In genomic region chr2:169445877-169446276, GRCm38 (mm10) we compare ENCODE assay signal across 21 mouse cellular contexts.
DNase-seq lines count a peak whose midpoint lies in the region; ATAC-seq and TF ChIP-seq lines count a peak whose summit lies in the region.
"Had no signal": no experiment of that assay in that cellular context is flagged by ENCODE, and none has a peak within 500 bp of the region (broad histone marks: within the 10 kb centered on the region; RNA-seq: fewer than 3 reads in every experiment).

No protein-coding gene starts in this region.

- no peak overlapping the region for H3K9ac ChIP-seq in midbrain, embryonic 12.5 days (replicated peaks)
- no peak overlapping the region for H3K9ac ChIP-seq in midbrain, embryonic 11.5 days (ENCODE audit: low read length)
- no peak overlapping the region for H3K9ac ChIP-seq in forebrain, postnatal 0 days
- H3K9ac ChIP-seq in hindbrain, postnatal 0 days (replicated peaks; ENCODE audit: low read length) = no peak overlapping the region
- H3K9ac ChIP-seq in neural tube, embryonic 15.5 days (replicated peaks) = no peak overlapping the region
- H3K9ac ChIP-seq: embryonic facial prominence, embryonic 12.5 days; liver, embryonic 13.5 days had no signal

- WGBS in midbrain, embryonic 12.5 days = 87% methylated on average over 5 of the region's 5 CpGs
- 81% methylated on average over 5 of the region's 5 CpGs for WGBS in midbrain, embryonic 11.5 days
- WGBS in forebrain, postnatal 0 days = 78% methylated on average over 5 of the region's 5 CpGs
- WGBS in hindbrain, postnatal 0 days = 80% methylated on average over 5 of the region's 5 CpGs
- WGBS in neural tube, embryonic 15.5 days = 63% methylated on average over 5 of the region's 5 CpGs

- no peak for DNase-seq in midbrain, embryonic 11.5 days (ENCODE audit: low spot score, missing footprints)
- DNase-seq in forebrain, postnatal 0 days = no peak
- DNase-seq in hindbrain, postnatal 0 days (ENCODE audit: low spot score) = no peak
- DNase-seq in right cerebral cortex, adult 2 months (ENCODE audit: low spot score in 2 of 2) = no peak
- no peak for DNase-seq in testis, postnatal 10 days (ENCODE audit: low spot score)
- DNase-seq: adrenal gland, adult 2 months; cerebellum, adult 11-12 months; cerebellum, postnatal 10 days; heart, postnatal 4 days; kidney, adult 9 months; kidney, postnatal 25 days; liver, embryonic 13.5 days; lung, adult 2 months; lung, postnatal 14 days; thymus, adult 2 months; thymus, postnatal 4 days had no signal

- no peak overlapping the region for H3K4me3 ChIP-seq in midbrain, embryonic 12.5 days
- H3K4me3 ChIP-seq in midbrain, embryonic 11.5 days (ENCODE audit: low read depth, low read length) = no peak overlapping the region
- no peak overlapping the region for H3K4me3 ChIP-seq in forebrain, postnatal 0 days (ENCODE audit: low read depth, low read length)
- no peak overlapping the region for H3K4me3 ChIP-seq in hindbrain, postnatal 0 days (ENCODE audit: low read length)
- H3K4me3 ChIP-seq in neural tube, embryonic 15.5 days (replicated peaks) = no peak overlapping the region
- H3K4me3 ChIP-seq: embryonic facial prominence, embryonic 12.5 days; heart, embryonic 10.5 days; liver, embryonic 13.5 days had no signal

- H3K4me2 ChIP-seq in midbrain, embryonic 12.5 days (replicated peaks) = no peak overlapping the region
- H3K4me2 ChIP-seq in midbrain, embryonic 11.5 days = no peak overlapping the region
- peak overlapping the region; percentile 23; the same call in 1 of the 2 replicates for H3K4me2 ChIP-seq in forebrain, postnatal 0 days (ENCODE audit: low read depth)
- H3K4me2 ChIP-seq in hindbrain, postnatal 0 days (ENCODE audit: low read depth, low read length) = 0 out of 2 replicates have a peak overlapping the region, but pooled peaks have one; percentile 19
- H3K4me2 ChIP-seq in neural tube, embryonic 15.5 days = peak overlapping the region; percentile 21
- H3K4me2 ChIP-seq: embryonic facial prominence, embryonic 12.5 days; liver, embryonic 13.5 days had no signal

- no peaks in the 10 kb centered on the region for H3K27me3 ChIP-seq in midbrain, embryonic 12.5 days
- no peaks in the 10 kb centered on the region for H3K27me3 ChIP-seq in midbrain, embryonic 11.5 days (ENCODE audit: control insufficient read depth, insufficient read depth, low read length)
- H3K27me3 ChIP-seq in forebrain, postnatal 0 days (ENCODE audit: insufficient read depth, low read length) = no peaks in the 10 kb centered on the region
- H3K27me3 ChIP-seq in hindbrain, postnatal 0 days (ENCODE audit: insufficient read depth, low read length) = no peaks in the 10 kb centered on the region
- no peaks in the 10 kb centered on the region for H3K27me3 ChIP-seq in neural tube, embryonic 15.5 days (replicated peaks)
- H3K27me3 ChIP-seq: embryonic facial prominence, embryonic 12.5 days; liver, embryonic 13.5 days had no signal

- H3K36me3 ChIP-seq in midbrain, embryonic 12.5 days = no peaks in the 10 kb centered on the region
- H3K36me3 ChIP-seq in midbrain, embryonic 11.5 days (ENCODE audit: control insufficient read depth, insufficient read depth, low read length) = no peaks in the 10 kb centered on the region
- H3K36me3 ChIP-seq in forebrain, postnatal 0 days (ENCODE audit: insufficient read depth) = no peaks in the 10 kb centered on the region
- no peaks in the 10 kb centered on the region for H3K36me3 ChIP-seq in hindbrain, postnatal 0 days (ENCODE audit: insufficient read depth, low read length)
- H3K36me3 ChIP-seq in neural tube, embryonic 15.5 days = no peaks in the 10 kb centered on the region
- H3K36me3 ChIP-seq: embryonic facial prominence, embryonic 12.5 days; heart, embryonic 10.5 days; liver, embryonic 13.5 days had no signal

- peak overlapping the region; percentile 15; the same call in 1 of the 2 replicates for H3K27ac ChIP-seq in midbrain, embryonic 12.5 days (replicated peaks)
- no peak overlapping the region for H3K27ac ChIP-seq in midbrain, embryonic 11.5 days (ENCODE audit: low read depth, low read length)
- H3K27ac ChIP-seq in forebrain, postnatal 0 days (ENCODE audit: low read depth, low read length) = no peak overlapping the region
- H3K27ac ChIP-seq in hindbrain, postnatal 0 days = no peak overlapping the region
- H3K27ac ChIP-seq in neural tube, embryonic 15.5 days (replicated peaks) = no peak overlapping the region
- H3K27ac ChIP-seq: embryonic facial prominence, embryonic 12.5 days; heart, embryonic 10.5 days; liver, embryonic 13.5 days had no signal

- H3K9me3 ChIP-seq in midbrain, embryonic 12.5 days = no peaks in the 10 kb centered on the region
- no peaks in the 10 kb centered on the region for H3K9me3 ChIP-seq in midbrain, embryonic 11.5 days (ENCODE audit: control insufficient read depth, low read length)
- no peaks in the 10 kb centered on the region for H3K9me3 ChIP-seq in forebrain, postnatal 0 days (ENCODE audit: low read length)
- no peaks in the 10 kb centered on the region for H3K9me3 ChIP-seq in hindbrain, postnatal 0 days (ENCODE audit: low read length)
- H3K9me3 ChIP-seq in neural tube, embryonic 15.5 days (replicated peaks) = no peaks in the 10 kb centered on the region
- H3K9me3 ChIP-seq: embryonic facial prominence, embryonic 12.5 days; heart, embryonic 10.5 days had no signal

- peaks cover 8% of the 10 kb centered on the region for H3K4me1 ChIP-seq in midbrain, embryonic 12.5 days
- no peaks in the 10 kb centered on the region for H3K4me1 ChIP-seq in midbrain, embryonic 11.5 days (ENCODE audit: control insufficient read depth, insufficient read depth, low read length)
- 0 out of 2 replicates have a peak, but pooled peaks cover 10% of the 10 kb centered on the region for H3K4me1 ChIP-seq in forebrain, postnatal 0 days (ENCODE audit: insufficient read depth)
- no peaks in the 10 kb centered on the region for H3K4me1 ChIP-seq in hindbrain, postnatal 0 days (ENCODE audit: insufficient read depth, low read length)
- peaks cover 6% of the 10 kb centered on the region; the same call in 1 of the 2 replicates for H3K4me1 ChIP-seq in neural tube, embryonic 15.5 days
- H3K4me1 ChIP-seq: embryonic facial prominence, embryonic 12.5 days; heart, embryonic 10.5 days; liver, embryonic 13.5 days had no signal

- no peak for TF ChIP-seq CTCF in forebrain, postnatal 0 days (IDR thresholded peaks at IDR 0.05; ENCODE audit: low read depth)
- TF ChIP-seq CTCF in hindbrain, postnatal 0 days (IDR thresholded peaks at IDR 0.05; ENCODE audit: low read depth) = no peak

- no peak for ATAC-seq in midbrain, embryonic 12.5 days (ENCODE audit: low FRiP score, low read depth)
- no peak for ATAC-seq in midbrain, embryonic 11.5 days (ENCODE audit: low FRiP score)
- no peak for ATAC-seq in forebrain, postnatal 0 days
- no peak for ATAC-seq in hindbrain, postnatal 0 days
- ATAC-seq in neural tube, embryonic 15.5 days (ENCODE audit: low FRiP score) = no peak
- ATAC-seq: intestine, embryonic 16.5 days had no signal

Comparison
In these comparisons a context has a peak if more than half of its experiments do, and no peak if none do; other contexts are left out.
1. H3K4me2 ChIP-seq: peak in forebrain, postnatal 0 days (single experiment), hindbrain, postnatal 0 days (single experiment) and neural tube, embryonic 15.5 days (single experiment); none in midbrain, embryonic 12.5 days (single experiment) and midbrain, embryonic 11.5 days (single experiment).